Mouse (Mus musculus): ENCODE results near the gene Clasp2. TPM values are rescaled to one million over a fixed set of nuclear protein-coding genes. Genes with fewer than 3 reads are reported as not detected.

The Clasp2 gene
- polyA plus RNA-seq, 1 experiment from 2014 or later = 26.9 TPM

GRCm38 (mm10) chr9:113726131-113726530, 15.1 kb upstream of the Clasp2 start:
- no peak for ATAC-seq
- DNase-seq (ENCODE audit: low read depth, low spot score) = no peak
- CTCF ChIA-PET = interaction anchor here (1.6 kb wide), 1 partner anchor 10 kb away, joined by 4 read pairs; no protein-coding TSS in a partner anchor
- H3K27me3 ChIP-seq = no peaks in the 10 kb centered on the region
- in situ Hi-C loops (cut with MboI; ENCODE audit: low pct_unique_long_range_greater_than_20kb) = no loop called here
- TF ChIP-seq CTCF (IDR thresholded peaks at IDR 0.05) = no peak
- POLR2A ChIA-PET = interaction anchor here (0.6 kb wide), 1 partner anchor 11 kb away, joined by 4 read pairs; no protein-coding TSS in a partner anchor

- in situ Hi-C loops (cut with MboI; ENCODE audit: low pct_unique_long_range_greater_than_20kb) = no loop called here
- CTCF ChIA-PET = no interaction called here
- no peak for ATAC-seq
- H3K27me3 ChIP-seq = no peaks in the 10 kb centered on the region
- no peak for TF ChIP-seq CTCF (IDR thresholded peaks at IDR 0.05)
- POLR2A ChIA-PET = no interaction called here
- no peak for DNase-seq (ENCODE audit: low read depth, low spot score)
Observed at GRCm38 (mm10) chr9:113726991-113727680, 14.1 kb upstream of the Clasp2 start.

- POLR2A ChIA-PET = interaction anchor here (0.6 to 1.2 kb wide), 2 partner anchors 10 to 17 kb away, joined by 3 read pairs; no protein-coding TSS in a partner anchor
- DNase-seq (ENCODE audit: low read depth, low spot score) = no peak
- ATAC-seq = peak; percentile 40
- in situ Hi-C loops (cut with MboI; ENCODE audit: low pct_unique_long_range_greater_than_20kb) = no loop called here
- CTCF ChIA-PET = interaction anchor here (0.9 kb wide), 1 partner anchor 12 kb away, joined by 3 read pairs; no protein-coding TSS in a partner anchor
- H3K27me3 ChIP-seq = no peaks in the 10 kb centered on the region
- TF ChIP-seq CTCF (IDR thresholded peaks at IDR 0.05) = no peak
Observed at GRCm38 (mm10) chr9:113731540-113731939, 9.7 kb upstream of the Clasp2 start.

GRCm38 (mm10) chr9:113735920-113736319, 5.4 kb upstream of the Clasp2 start:
- no peak for DNase-seq (ENCODE audit: low read depth, low spot score)
- TF ChIP-seq CTCF (IDR thresholded peaks at IDR 0.05) = no peak
- ChIA-PET POLR2A (no interaction called here), CTCF (interaction anchor here (1.3 kb wide), 1 partner anchor 10 kb away, joined by 4 read pairs; no protein-coding TSS in a partner anchor)
- ATAC-seq = no peak
- in situ Hi-C loops (cut with MboI; ENCODE audit: low pct_unique_long_range_greater_than_20kb) = no loop called here
- H3K27me3 ChIP-seq = no peaks in the 10 kb centered on the region

GRCm38 (mm10) chr9:113738021-113738420, 3.3 kb upstream of the Clasp2 start:
- DNase-seq (ENCODE audit: low read depth, low spot score) = no peak
- in situ Hi-C loops (cut with MboI; ENCODE audit: low pct_unique_long_range_greater_than_20kb) = no loop called here

GRCm38 (mm10) chr9:113738941-113739340, 2.3 kb upstream of the Clasp2 start:
- ATAC-seq (no peak), DNase-seq (ENCODE audit: low read depth, low spot score) (no peak)
- ChIA-PET CTCF (no interaction called here), POLR2A (interaction anchor here (0.6 kb wide), 1 partner anchor 149 kb away, joined by 3 read pairs; no protein-coding TSS in a partner anchor)
- no peak for TF ChIP-seq CTCF (IDR thresholded peaks at IDR 0.05)
- in situ Hi-C loops (cut with MboI; ENCODE audit: low pct_unique_long_range_greater_than_20kb) = no loop called here
- H3K27me3 ChIP-seq = no peaks in the 10 kb centered on the region

More at GRCm38 (mm10) chr9:113738021-113738420, 3.3 kb upstream of the Clasp2 start:
- H3K27me3 ChIP-seq = no peaks in the 10 kb centered on the region
- ChIA-PET POLR2A (no interaction called here), CTCF (no interaction called here)
- no peak for TF ChIP-seq CTCF (IDR thresholded peaks at IDR 0.05)
- ATAC-seq = no peak

GRCm38 (mm10) chr9:113741637-113742137, 414 bp downstream of the Clasp2 start:
- DNase-seq (ENCODE audit: low read depth, low spot score) = no peak
- ChIA-PET POLR2A (no interaction called here), CTCF (no interaction called here)
- no peak for TF ChIP-seq CTCF (IDR thresholded peaks at IDR 0.05)
- in situ Hi-C loops (cut with MboI; ENCODE audit: low pct_unique_long_range_greater_than_20kb) = loop anchor here (5.0 to 10.0 kb wide), 2 partner anchors 166 to 373 kb away; no protein-coding TSS in a partner anchor
- peak; percentile 57 for ATAC-seq
- no peaks in the 10 kb centered on the region for H3K27me3 ChIP-seq

GRCm38 (mm10) chr9:113742361-113742794, 1.1 kb downstream of the Clasp2 start:
- POLR2A ChIA-PET = no interaction called here
- DNase-seq (ENCODE audit: low read depth, low spot score) (no peak), ATAC-seq (no peak)
- TF ChIP-seq CTCF (IDR thresholded peaks at IDR 0.05) = no peak
- no peaks in the 10 kb centered on the region for H3K27me3 ChIP-seq
- in situ Hi-C loops (cut with MboI; ENCODE audit: low pct_unique_long_range_greater_than_20kb) = loop anchor here (5.0 to 10.0 kb wide), 2 partner anchors 165 to 372 kb away; no protein-coding TSS in a partner anchor
- CTCF ChIA-PET = interaction anchor here (0.7 to 1.5 kb wide), 10 partner anchors 9 to 185 kb away, joined by 3 to 4 read pairs (median 3); no protein-coding TSS in a partner anchor

- DNase-seq (ENCODE audit: low read depth, low spot score) = no peak
- ChIA-PET POLR2A (no interaction called here), CTCF (interaction anchor here (0.9 to 1.5 kb wide), 9 partner anchors 8 to 184 kb away, joined by 3 to 4 read pairs (median 3); no protein-coding TSS in a partner anchor)
- in situ Hi-C loops (cut with MboI; ENCODE audit: low pct_unique_long_range_greater_than_20kb) = loop anchor here (5.0 to 10.0 kb wide), 2 partner anchors 164 to 372 kb away; no protein-coding TSS in a partner anchor
- H3K27me3 ChIP-seq = no peaks in the 10 kb centered on the region
- no peak for ATAC-seq
- TF ChIP-seq CTCF (IDR thresholded peaks at IDR 0.05) = peak; percentile 5
Observed at GRCm38 (mm10) chr9:113743291-113743690, 2.0 kb downstream of the Clasp2 start.

- ATAC-seq (peak; percentile 86), DNase-seq (ENCODE audit: low read depth, low spot score) (no peak)
- POLR2A ChIA-PET = no interaction called here
- H3K27me3 ChIP-seq = no peaks in the 10 kb centered on the region
- CTCF ChIA-PET = interaction anchor here (1.0 kb wide), 1 partner anchor 26 kb away, joined by 3 read pairs; no protein-coding TSS in a partner anchor
- no peak for TF ChIP-seq CTCF (IDR thresholded peaks at IDR 0.05)
- in situ Hi-C loops (cut with MboI; ENCODE audit: low pct_unique_long_range_greater_than_20kb) = loop anchor here (10.0 kb wide), 1 partner anchor 365 kb away; no protein-coding TSS in a partner anchor
Observed at GRCm38 (mm10) chr9:113749356-113749755, 8.1 kb downstream of the Clasp2 start.
